In genomic region chr2:132695358-132696093, GRCm38 (mm10) we compare ENCODE assay signal across 10 mouse cellular contexts. TPM values are rescaled to one million over a fixed set of nuclear protein-coding genes. Genes with fewer than 3 reads are reported as not detected.
DNase-seq lines count a peak whose midpoint lies in the region; ATAC-seq and TF ChIP-seq lines count a peak whose summit lies in the region.
"Had no signal": no experiment of that assay in that cellular context is flagged by ENCODE, and none has a peak within 500 bp of the region (broad histone marks: within the 10 kb centered on the region; RNA-seq: fewer than 3 reads in every experiment).

No protein-coding gene starts in this region.

- TF ChIP-seq CTCF in bone marrow macrophage, adult 2 months (IDR thresholded peaks at IDR 0.05; ENCODE audit: low read depth, low read length) = no peak
- no peak for TF ChIP-seq CTCF in thymus, adult 2 months (IDR thresholded peaks at IDR 0.05; ENCODE audit: borderline replicate concordance, control insufficient read depth, extremely low read depth, insufficient read depth, low read length, poor library complexity)

- H3K4me1 ChIP-seq in bone marrow macrophage, adult 2 months (ENCODE audit: control insufficient read depth, insufficient read depth, low read length) = peaks cover 36% of the 10 kb centered on the region
- H3K4me1 ChIP-seq in intestine, embryonic 15.5 days (replicated peaks) = 0 out of 2 replicates have a peak, but pooled peaks cover 3% of the 10 kb centered on the region
- H3K4me1 ChIP-seq in thymus, adult 2 months (replicated peaks; ENCODE audit: control insufficient read depth, insufficient read depth, low read length) = no peaks in the 10 kb centered on the region
- H3K4me1 ChIP-seq: neural tube, embryonic 12.5 days had no signal

- no peaks in the 10 kb centered on the region for H3K27me3 ChIP-seq in intestine, embryonic 15.5 days (replicated peaks)
- H3K27me3 ChIP-seq in thymus, adult 2 months (ENCODE audit: control insufficient read depth, insufficient read depth, low read length) = no peaks in the 10 kb centered on the region
- H3K27me3 ChIP-seq: neural tube, embryonic 12.5 days had no signal

- peak; percentile 83 for ATAC-seq in intestine, embryonic 15.5 days
- peak; percentile 99 for ATAC-seq in megakaryocyte progenitor cell, adult 5-6 weeks (replicated peaks; ENCODE audit: poor library complexity)

- no peak overlapping the region for H3K4me2 ChIP-seq in intestine, embryonic 15.5 days (replicated peaks)
- H3K4me2 ChIP-seq: neural tube, embryonic 12.5 days had no signal

- no peak overlapping the region for H3K9ac ChIP-seq in intestine, embryonic 15.5 days
- H3K9ac ChIP-seq: neural tube, embryonic 12.5 days had no signal

- WGBS in intestine, embryonic 15.5 days = 71% methylated on average over 9 of the region's 9 CpGs
- WGBS in thymus, adult 2 months = 93% methylated on average over 9 of the region's 9 CpGs

- H3K9me3 ChIP-seq in intestine, embryonic 15.5 days = no peaks in the 10 kb centered on the region
- H3K9me3 ChIP-seq: neural tube, embryonic 12.5 days had no signal

- no peak for TF ChIP-seq POLR2A in bone marrow macrophage, adult 2 months (IDR thresholded peaks at IDR 0.05; ENCODE audit: borderline replicate concordance, low read depth, low read length)
- no peak for TF ChIP-seq POLR2A in thymus, adult 2 months (IDR thresholded peaks at IDR 0.05; ENCODE audit: control insufficient read depth, extremely low read depth, insufficient read depth, low read length, poor library complexity)

- H3K36me3 ChIP-seq in intestine, embryonic 15.5 days = no peaks in the 10 kb centered on the region
- no peaks in the 10 kb centered on the region for H3K36me3 ChIP-seq in thymus, adult 2 months (ENCODE audit: control insufficient read depth, insufficient read depth, low read length)
- H3K36me3 ChIP-seq: neural tube, embryonic 12.5 days had no signal

- H3K27ac ChIP-seq in bone marrow macrophage, adult 2 months (ENCODE audit: insufficient read depth, low read depth, low read length) = peak overlapping the region; percentile 77
- no peak overlapping the region for H3K27ac ChIP-seq in intestine, embryonic 15.5 days
- H3K27ac ChIP-seq in thymus, adult 2 months (ENCODE audit: control insufficient read depth, insufficient read depth, low read length) = no peak overlapping the region
- H3K27ac ChIP-seq: neural tube, embryonic 12.5 days had no signal

- H3K4me3 ChIP-seq in bone marrow macrophage, adult 2 months (ENCODE audit: insufficient read depth, low read length) = no peak overlapping the region
- H3K4me3 ChIP-seq in intestine, embryonic 15.5 days (replicated peaks) = no peak overlapping the region
- no peak overlapping the region for H3K4me3 ChIP-seq in thymus, adult 2 months (ENCODE audit: control insufficient read depth, insufficient read depth, low read length)
- H3K4me3 ChIP-seq: neural tube, embryonic 12.5 days had no signal

- DNase-seq in embryo, embryonic 10.5 days (ENCODE audit: low spot score) = peak; percentile 8
- DNase-seq in embryo, embryonic 11 days = no peak
- DNase-seq in frontal cortex, postnatal 10 days (ENCODE audit: low spot score in 2 of 2) = no peak
- no peak for DNase-seq in kidney, postnatal 10 days
- DNase-seq in thymus, adult 2 months = no peak
- DNase-seq: kidney, postnatal 36 days had no signal

RNA-seq across cellular contexts. Expression of gene Shld1, which starts 8.8 kb away (rescaled TPM):
- 14.5 and 15.9 TPM in 2 replicates for polyA plus RNA-seq in bone marrow macrophage, adult 2 months (2012; ENCODE audit: insufficient read depth, insufficient read length, missing spikeins)
- 13.6 and 14.2 TPM in 2 replicates for polyA plus RNA-seq in intestine, embryonic 15.5 days (2015; fragmentation: Nextera tagmentation; extraction: Ambion mirVana)
- total RNA-seq in megakaryocyte progenitor cell, adult 5-6 weeks (2015) = 4.3 and 8.2 TPM in 2 replicates
- 4.4 and 7.7 TPM in 2 replicates for total RNA-seq in megakaryocyte progenitor cell, adult 5-6 weeks (2017)
- polyA plus RNA-seq in thymus, adult 2 months (2012; rRNA removed) = 13.1 and 20.8 TPM in 2 replicates
